Mouse (Mus musculus): ENCODE measurements at regions not wholly inside any gene's neighbourhood (a gene's known extent, or its start where the extent isn't known, plus 50 kb on each side); places are given as distances from the start of the nearest gene placed in this dataset.

GRCm38 (mm10) chr15:56136420-56136970, 1340.9 kb downstream of the Slc22a22 start:
- no peak for DNase-seq

GRCm38 (mm10) chr15:56128029-56128428, 1349.4 kb downstream of the Slc22a22 start:
- no peak for DNase-seq

DNA sequence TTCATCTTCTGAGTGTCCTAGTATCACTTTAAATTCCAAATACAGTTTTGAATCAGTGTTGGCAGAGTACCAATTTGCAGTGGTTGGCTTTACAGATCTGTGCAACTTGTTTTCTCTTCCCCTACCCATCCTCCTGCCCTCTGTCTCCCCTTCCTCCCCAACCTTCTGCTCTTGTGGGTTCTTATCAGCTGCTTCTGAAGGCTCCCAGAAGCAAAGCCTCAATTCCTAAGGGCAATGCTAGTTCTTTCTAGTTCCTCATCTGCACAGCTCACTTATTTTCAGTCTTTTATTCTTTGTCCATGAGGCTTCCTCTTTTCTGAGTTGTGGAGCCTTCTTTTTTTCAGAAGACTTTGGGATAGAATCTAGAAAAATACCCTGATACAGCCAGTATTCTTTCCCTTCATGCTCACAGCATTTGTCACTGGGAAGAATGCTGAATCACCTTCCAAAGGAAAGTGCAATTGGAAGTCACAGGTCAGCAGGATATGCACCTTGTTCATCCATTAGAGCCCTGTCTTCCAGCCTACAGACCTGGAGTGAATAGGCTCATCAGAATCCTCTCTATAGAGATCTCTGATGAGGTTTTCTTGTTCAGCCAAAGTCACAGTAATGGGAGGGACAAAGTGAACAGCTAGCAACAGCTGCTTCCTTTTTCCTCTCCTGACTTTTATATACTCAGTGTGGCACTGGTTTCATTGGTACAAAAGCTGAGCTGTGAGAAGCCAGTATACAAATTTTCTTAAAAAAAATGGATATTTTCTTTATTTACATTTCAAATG, 1357.9 kb downstream of the Slc22a22 start:
- no peak for DNase-seq

GRCm38 (mm10) chr15:56108313-56108712, 1369.1 kb downstream of the Slc22a22 start:
- DNase-seq, result no peak

GRCm38 (mm10) chr15:56107719-56108118, 1369.7 kb downstream of the Slc22a22 start:
- no peak for DNase-seq

DNA sequence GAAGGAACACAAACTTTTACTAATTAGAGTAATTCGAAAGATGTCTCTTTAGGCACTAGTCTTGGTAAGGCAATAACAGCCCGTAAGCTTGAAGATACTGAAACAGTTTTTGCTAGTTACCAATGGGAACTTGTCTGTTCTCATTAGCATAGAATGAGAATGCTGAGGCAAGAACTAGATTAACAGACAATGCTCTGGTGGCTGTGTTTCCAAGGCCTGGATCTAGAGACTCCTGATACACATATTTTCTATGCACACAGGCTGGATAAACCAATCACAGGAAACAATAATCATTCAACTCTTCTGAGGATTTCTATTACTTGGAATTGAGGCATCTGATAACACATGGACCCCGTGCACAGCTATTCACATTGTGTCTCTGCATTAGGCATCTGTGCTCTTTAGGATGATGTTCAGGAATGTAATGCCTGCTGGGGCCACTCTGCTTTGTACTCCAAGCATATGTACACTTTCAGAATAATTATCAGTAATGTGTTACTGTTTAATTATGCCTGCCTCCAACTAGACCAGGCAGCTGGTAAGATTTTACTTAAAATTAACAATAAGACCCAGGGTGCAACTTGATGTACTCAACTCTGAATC, 1377.2 kb downstream of the Slc22a22 start:
- DNase-seq, result no peak

DNA sequence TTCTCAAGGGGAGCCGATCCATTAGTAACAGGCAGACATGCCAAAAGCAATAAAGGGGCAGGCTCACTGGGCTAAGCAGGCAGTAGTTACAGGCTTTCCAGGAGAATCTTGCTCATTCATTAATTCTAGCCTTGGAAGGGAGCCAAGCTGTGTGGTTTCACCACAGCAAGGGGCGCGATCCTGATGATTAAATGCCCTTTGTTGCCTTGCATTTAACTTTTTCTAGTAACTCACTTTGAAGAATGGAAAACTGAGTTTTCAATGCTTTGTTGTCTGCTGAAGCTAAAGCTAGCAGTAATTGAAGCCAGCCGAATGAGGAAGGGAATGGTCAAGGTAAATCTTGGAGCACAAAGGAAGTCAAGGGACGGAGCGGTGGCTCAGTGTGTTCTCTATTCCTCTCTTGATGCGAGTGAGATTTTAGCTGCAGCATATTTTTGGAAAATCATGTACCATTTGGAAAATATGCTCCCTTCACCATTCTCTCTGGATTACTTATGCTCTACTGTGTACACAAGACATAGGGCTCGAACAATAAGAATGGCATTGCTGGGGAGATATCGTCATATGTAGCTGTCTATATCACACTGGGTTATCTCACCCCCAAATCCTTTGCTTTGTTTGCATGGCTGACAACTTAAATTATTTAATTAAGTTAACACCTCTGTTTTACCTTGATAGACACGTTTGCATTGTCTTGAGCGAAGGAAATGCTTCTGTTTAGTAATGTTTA, 1399.4 kb downstream of the Slc22a22 start:
- peak; percentile 54 to 72 for DNase-seq

- DNase-seq, result no peak
Measured at GRCm38 (mm10) chr15:56077081-56077480, 1400.3 kb downstream of the Slc22a22 start.

DNA sequence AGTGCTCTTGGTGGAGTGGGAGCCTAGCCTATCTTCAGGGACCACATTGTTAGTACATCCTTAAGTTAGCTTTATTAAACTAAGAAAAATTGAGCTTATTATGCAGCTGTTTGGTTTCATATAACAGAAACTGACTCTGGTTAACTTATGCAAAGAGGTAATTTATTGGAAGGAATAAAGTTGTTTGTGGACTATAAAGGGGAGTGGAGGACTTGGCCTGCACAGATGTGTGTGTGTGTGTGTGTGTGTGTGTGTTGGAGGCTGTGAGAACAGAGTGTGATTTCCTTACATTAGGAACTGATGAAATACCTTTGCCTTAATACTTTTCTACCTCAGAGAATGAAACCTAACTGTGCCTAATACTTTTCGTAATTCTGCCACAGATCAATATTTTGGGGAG, 1400.7 kb downstream of the Slc22a22 start:
- DNase-seq, result no peak

DNA sequence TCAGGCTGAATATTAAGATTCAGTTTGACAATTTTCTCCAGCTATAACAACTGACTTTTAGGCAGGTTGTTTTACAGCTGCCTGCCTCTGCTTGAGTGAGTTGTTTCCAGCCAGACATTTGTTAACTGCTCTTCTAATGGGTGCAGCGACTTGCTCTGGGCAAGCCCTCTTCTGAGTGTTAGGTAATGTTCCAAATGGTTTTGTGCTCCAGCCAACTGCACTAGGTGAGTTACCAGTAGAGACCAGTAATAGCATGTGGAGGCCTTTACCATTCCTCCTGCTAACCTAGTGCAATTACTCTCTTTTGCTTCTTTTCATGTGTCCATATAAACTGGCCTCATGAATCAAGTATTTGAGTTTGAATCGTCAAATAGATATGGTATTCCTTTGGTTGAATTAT, 1407.9 kb downstream of the Slc22a22 start:
- no peak for DNase-seq

GRCm38 (mm10) chr15:56067214-56067613, 1410.2 kb downstream of the Slc22a22 start:
- DNase-seq, result no peak

- no peak for DNase-seq
Measured at GRCm38 (mm10) chr15:56066540-56066939, 1410.9 kb downstream of the Slc22a22 start.

- DNase-seq, result peak; percentile 32 to 80
Measured at GRCm38 (mm10) chr15:56065872-56066534, 1411.4 kb downstream of the Slc22a22 start.

DNA sequence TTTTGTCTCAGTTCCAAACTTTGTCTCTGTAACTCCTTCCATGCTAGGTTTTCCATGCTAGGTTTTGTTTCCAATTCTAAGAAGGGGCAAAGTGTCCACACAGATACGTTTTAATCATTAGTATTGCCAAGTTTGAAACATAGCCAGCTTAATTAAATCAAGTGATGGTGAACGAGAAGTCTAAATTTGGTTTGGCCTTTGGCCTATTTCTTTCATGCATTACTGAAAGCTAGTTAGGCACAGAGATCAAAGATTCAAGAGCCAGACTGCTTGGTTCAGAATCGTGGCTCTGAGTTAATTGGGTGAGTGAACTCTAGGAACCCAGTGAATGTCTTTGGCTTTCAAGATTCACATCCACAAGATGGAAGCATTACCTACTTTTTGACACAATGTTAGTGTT, 1414.8 kb downstream of the Slc22a22 start:
- no peak for DNase-seq

DNA sequence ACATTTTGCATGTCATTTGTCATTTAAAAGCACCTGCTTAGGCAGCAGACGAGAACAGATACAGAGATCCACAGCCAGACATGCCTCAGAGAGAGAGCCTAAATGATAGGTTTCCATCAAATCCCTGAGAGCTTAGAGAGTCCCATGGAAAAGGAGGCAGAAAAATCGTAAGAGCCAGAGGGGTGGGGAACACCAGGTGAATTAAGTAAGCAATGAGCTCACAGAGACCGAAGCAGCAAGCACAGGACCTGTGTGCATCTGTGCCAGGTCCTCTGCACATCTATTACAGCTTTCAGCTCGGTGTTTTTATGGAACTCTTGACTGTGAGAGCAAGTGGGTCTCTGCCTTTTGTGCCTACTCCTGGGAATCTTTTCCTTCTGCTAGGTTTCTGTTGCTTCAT, 1416.1 kb downstream of the Slc22a22 start:
- DNase-seq, result no peak

DNA sequence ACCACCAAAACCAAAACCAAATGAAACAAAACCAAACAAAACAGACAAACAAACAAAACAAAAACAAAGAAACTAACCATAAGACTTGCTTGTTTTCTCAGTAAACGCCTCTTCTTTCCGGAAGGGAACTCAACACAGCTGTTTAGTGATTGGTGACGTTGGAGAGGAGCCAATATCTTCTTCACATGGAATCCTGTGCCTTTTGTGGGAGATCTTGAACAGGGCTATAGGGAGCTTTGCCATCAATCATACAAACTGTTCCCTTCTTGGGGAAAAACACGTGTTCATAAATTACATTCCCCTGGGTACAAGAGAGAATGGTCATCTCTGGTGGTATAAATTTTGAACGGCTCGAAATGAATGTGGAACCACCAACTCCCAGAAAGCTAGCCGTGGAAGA, 1426.7 kb downstream of the Slc22a22 start:
- no peak for DNase-seq

DNA sequence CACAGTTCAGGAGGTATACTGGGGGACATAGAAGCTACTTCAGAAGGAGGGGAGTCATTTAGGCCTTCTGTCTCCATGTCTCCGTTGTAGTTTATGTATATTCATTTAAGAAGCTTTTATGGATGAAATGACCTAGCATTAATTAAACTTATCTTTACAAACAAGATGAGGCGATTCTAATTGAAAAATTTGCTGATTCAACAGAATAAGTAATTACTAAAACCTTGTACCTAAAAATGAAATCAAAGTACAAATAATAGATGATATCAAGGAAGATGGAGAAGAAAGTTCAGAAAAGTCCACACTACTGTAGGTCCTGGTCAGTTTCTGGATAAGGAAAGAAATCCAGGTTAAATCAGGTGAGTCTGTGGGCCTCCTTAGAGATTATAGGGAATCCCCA, 1429.6 kb downstream of the Slc22a22 start:
- DNase-seq, result no peak

DNA sequence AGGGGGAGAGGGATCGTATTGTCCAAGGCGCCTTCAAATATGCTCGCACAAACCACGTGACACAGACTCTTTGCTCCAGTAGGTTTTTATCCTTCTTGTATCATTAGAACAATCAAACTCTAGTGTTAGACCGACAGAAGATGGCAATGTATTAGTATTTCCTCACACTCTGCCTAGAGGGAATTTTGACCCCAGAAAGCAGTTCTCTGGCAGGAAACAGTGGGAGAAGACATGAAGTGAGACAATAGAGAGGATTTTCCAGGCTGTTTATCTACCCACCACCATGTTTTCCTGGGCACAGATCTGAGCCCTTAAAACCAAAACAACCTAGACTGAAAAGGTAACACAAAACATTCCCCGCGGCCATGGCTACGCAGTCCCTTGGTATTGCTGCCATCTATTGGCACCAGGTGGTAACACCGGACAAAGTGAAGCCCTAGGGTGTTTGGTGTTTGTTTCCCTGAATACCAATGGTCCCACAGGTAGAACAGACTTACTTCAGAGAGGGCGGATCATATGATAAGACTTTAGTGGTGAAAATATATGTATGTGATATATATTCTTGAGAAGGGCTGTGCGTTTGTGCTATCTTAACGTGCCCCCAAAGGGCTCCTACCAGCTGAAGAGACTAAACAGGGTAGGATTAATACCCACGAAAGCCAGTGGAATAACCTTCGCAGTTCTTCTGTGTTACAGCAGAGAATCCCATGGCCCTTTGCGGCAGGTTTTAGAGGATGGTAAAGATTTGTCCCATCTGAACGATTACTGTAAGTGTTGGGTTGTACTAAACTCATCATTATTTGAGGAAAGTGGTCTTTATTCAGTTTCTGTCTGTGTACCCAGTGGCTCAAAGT, 1430.5 kb downstream of the Slc22a22 start:
- peak; percentile 86 to 89 for DNase-seq

DNA sequence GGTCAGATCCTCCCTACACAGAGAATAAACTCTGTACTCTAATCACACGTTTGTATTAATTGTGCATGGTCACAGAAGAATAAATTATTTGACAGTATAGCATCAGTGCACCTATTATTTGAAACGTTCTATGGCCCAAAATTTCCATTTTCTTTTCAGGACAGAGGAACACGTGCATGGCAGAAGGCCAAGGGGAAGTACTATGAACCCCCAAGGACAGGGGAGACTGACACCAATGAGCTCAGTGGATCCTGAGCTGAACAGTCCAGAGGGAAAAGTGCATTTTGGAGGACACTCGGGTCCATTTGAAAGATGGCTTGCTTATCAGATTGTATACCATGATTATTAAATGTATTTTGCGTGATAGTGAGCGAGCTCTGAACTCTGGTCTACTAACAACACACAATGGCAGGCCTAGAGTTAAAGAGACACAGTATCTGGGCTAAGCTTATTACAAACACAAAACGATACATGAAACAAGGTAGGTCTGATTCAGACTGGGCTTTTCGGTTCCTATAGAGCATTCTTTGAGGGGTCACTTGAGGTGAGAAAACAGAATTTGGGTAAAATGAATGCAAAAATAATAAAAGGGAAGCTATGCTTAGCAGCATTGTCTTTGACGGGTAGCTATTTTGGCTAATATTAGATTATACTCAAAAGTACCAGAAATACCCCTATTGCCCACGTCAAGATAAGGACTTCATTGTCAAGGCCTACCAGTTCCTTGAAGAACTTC, 1431.7 kb downstream of the Slc22a22 start:
- no peak for DNase-seq

- no peak for DNase-seq
Measured at GRCm38 (mm10) chr15:56043282-56043681, 1434.1 kb downstream of the Slc22a22 start.

- no peak for DNase-seq
Measured at GRCm38 (mm10) chr15:56042449-56042848, 1435.0 kb downstream of the Slc22a22 start.
